Mouse (Mus musculus): ENCODE results near the gene Fcgrt.

- no peak for TF ChIP-seq POLR2A (IDR thresholded peaks at IDR 0.05; ENCODE audit: extremely low read depth, insufficient read depth, low read length)
- TF ChIP-seq CTCF (IDR thresholded peaks at IDR 0.05; ENCODE audit: extremely low read depth, insufficient read depth, low read length): no peak
These were observed 31.7 kb upstream of the Fcgrt start for GRCm38 (mm10) chr7:45135370-45135769.
